Mouse (Mus musculus): Measurements from ENCODE around the gene Afap1l2. TPM values are rescaled to one million over a fixed set of nuclear protein-coding genes. Genes with fewer than 3 reads are reported as not detected.

Afap1l2 gene
- total and polyA plus RNA-seq, 2 experiments from 2014 or later, result 2.3 to 2.7 TPM

GRCm38 (mm10) chr19:56975502-56975901 is 32.5 kb downstream of the Afap1l2 start:
- H3K27ac ChIP-seq (ENCODE audit: low read depth), result no peak overlapping the region
- no peak overlapping the region for H3K4me3 ChIP-seq (ENCODE audit: low read depth, low read length)
- DNase-seq (ENCODE audit: low spot score) (no peak), ATAC-seq (ENCODE audit: insufficient read depth, low read depth) (no peak)
- H3K36me3 ChIP-seq (replicated peaks; ENCODE audit: control insufficient read depth, insufficient read depth, low read length), result no peaks in the 10 kb centered on the region
- no peaks in the 10 kb centered on the region for H3K27me3 ChIP-seq (ENCODE audit: control insufficient read depth, insufficient read depth, low read length)
- no peak overlapping the region for H3K9ac ChIP-seq (replicated peaks; ENCODE audit: low read depth, low read length)
- no peaks in the 10 kb centered on the region for H3K9me3 ChIP-seq (replicated peaks; ENCODE audit: control insufficient read depth, low read length)
- 90% methylated on average over 3 of the region's 3 CpGs for WGBS
- H3K4me2 ChIP-seq (ENCODE audit: low read depth, low read length), result no peak overlapping the region
- no peak for TF ChIP-seq CTCF (IDR thresholded peaks at IDR 0.05; ENCODE audit: low read depth)
- TF ChIP-seq EP300 (IDR thresholded peaks at IDR 0.05; ENCODE audit: low read depth), result no peak
- H3K4me1 ChIP-seq (ENCODE audit: control insufficient read depth, insufficient read depth), result peaks cover 14% of the 10 kb centered on the region

GRCm38 (mm10) chr19:56974159-56974558 is 33.9 kb downstream of the Afap1l2 start:
- Histone ChIP-seq H3K9me3 (replicated peaks; ENCODE audit: control insufficient read depth, low read length) (no peaks in the 10 kb centered on the region), H3K9ac (replicated peaks; ENCODE audit: low read depth, low read length) (no peak overlapping the region), H3K4me3 (ENCODE audit: low read depth, low read length) (no peak overlapping the region), H3K27me3 (ENCODE audit: control insufficient read depth, insufficient read depth, low read length) (no peaks in the 10 kb centered on the region), H3K27ac (ENCODE audit: low read depth) (peak overlapping the region; percentile 43), H3K36me3 (replicated peaks; ENCODE audit: control insufficient read depth, insufficient read depth, low read length) (no peaks in the 10 kb centered on the region), H3K4me2 (ENCODE audit: low read depth, low read length) (no peak overlapping the region), H3K4me1 (ENCODE audit: control insufficient read depth, insufficient read depth) (peaks cover 14% of the 10 kb centered on the region)
- no peak for TF ChIP-seq EP300 (IDR thresholded peaks at IDR 0.05; ENCODE audit: low read depth)
- no peak for TF ChIP-seq CTCF (IDR thresholded peaks at IDR 0.05; ENCODE audit: low read depth)
- ATAC-seq (ENCODE audit: insufficient read depth, low read depth), result peak; percentile 78
- whole genome bisulfite sequencing, result 34% methylated on average over 4 of the region's 4 CpGs
- DNase-seq (ENCODE audit: low spot score), result peak; percentile 67

- H3K4me2 ChIP-seq (ENCODE audit: low read depth, low read length), result no peak overlapping the region
- H3K9ac ChIP-seq (replicated peaks; ENCODE audit: low read depth, low read length), result no peak overlapping the region
- no peaks in the 10 kb centered on the region for H3K36me3 ChIP-seq (replicated peaks; ENCODE audit: control insufficient read depth, insufficient read depth, low read length)
- no peak for ATAC-seq (ENCODE audit: insufficient read depth, low read depth)
- H3K27me3 ChIP-seq (ENCODE audit: control insufficient read depth, insufficient read depth, low read length), result no peaks in the 10 kb centered on the region
- peaks cover 14% of the 10 kb centered on the region for H3K4me1 ChIP-seq (ENCODE audit: control insufficient read depth, insufficient read depth)
- no peak overlapping the region for H3K4me3 ChIP-seq (ENCODE audit: low read depth, low read length)
- H3K9me3 ChIP-seq (replicated peaks; ENCODE audit: control insufficient read depth, low read length), result no peaks in the 10 kb centered on the region
- TF ChIP-seq EP300 (IDR thresholded peaks at IDR 0.05; ENCODE audit: low read depth) (no peak), CTCF (IDR thresholded peaks at IDR 0.05; ENCODE audit: low read depth) (no peak)
- no peak for DNase-seq (ENCODE audit: low spot score)
- 43% methylated on average over 2 of the region's 2 CpGs for WGBS
- 0 out of 2 replicates have a peak overlapping the region, but pooled peaks have one; percentile 3 for H3K27ac ChIP-seq (ENCODE audit: low read depth)
Measured at GRCm38 (mm10) chr19:56972768-56973167, 35.3 kb downstream of the Afap1l2 start.

- no peak for ATAC-seq (ENCODE audit: insufficient read depth, low read depth)
Measured at GRCm38 (mm10) chr19:56971347-56971746, 36.7 kb downstream of the Afap1l2 start.

GRCm38 (mm10) chr19:56963876-56964275 is 44.2 kb downstream of the Afap1l2 start:
- H3K27ac ChIP-seq (ENCODE audit: low read depth), result no peak overlapping the region
- H3K9me3 ChIP-seq (replicated peaks; ENCODE audit: control insufficient read depth, low read length), result no peaks in the 10 kb centered on the region
- no peak overlapping the region for H3K4me2 ChIP-seq (ENCODE audit: low read depth, low read length)
- no peak for TF ChIP-seq EP300 (IDR thresholded peaks at IDR 0.05; ENCODE audit: low read depth)
- TF ChIP-seq CTCF (IDR thresholded peaks at IDR 0.05; ENCODE audit: low read depth), result no peak
- no peak overlapping the region for H3K4me3 ChIP-seq (ENCODE audit: low read depth, low read length)
- H3K27me3 ChIP-seq (ENCODE audit: control insufficient read depth, insufficient read depth, low read length), result no peaks in the 10 kb centered on the region
- DNase-seq (ENCODE audit: low spot score) (no peak), ATAC-seq (ENCODE audit: insufficient read depth, low read depth) (no peak)
- H3K4me1 ChIP-seq (ENCODE audit: control insufficient read depth, insufficient read depth), result peaks cover 16% of the 10 kb centered on the region
- WGBS, result 61% methylated on average over 5 of the region's 5 CpGs
- H3K9ac ChIP-seq (replicated peaks; ENCODE audit: low read depth, low read length), result no peak overlapping the region
- H3K36me3 ChIP-seq (replicated peaks; ENCODE audit: control insufficient read depth, insufficient read depth, low read length), result no peaks in the 10 kb centered on the region

More at GRCm38 (mm10) chr19:56971347-56971746, 36.7 kb downstream of the Afap1l2 start:
- Histone ChIP-seq H3K4me2 (ENCODE audit: low read depth, low read length) (no peak overlapping the region), H3K9me3 (replicated peaks; ENCODE audit: control insufficient read depth, low read length) (no peaks in the 10 kb centered on the region), H3K9ac (replicated peaks; ENCODE audit: low read depth, low read length) (no peak overlapping the region), H3K4me3 (ENCODE audit: low read depth, low read length) (no peak overlapping the region), H3K27me3 (ENCODE audit: control insufficient read depth, insufficient read depth, low read length) (no peaks in the 10 kb centered on the region), H3K36me3 (replicated peaks; ENCODE audit: control insufficient read depth, insufficient read depth, low read length) (no peaks in the 10 kb centered on the region), H3K4me1 (ENCODE audit: control insufficient read depth, insufficient read depth) (peaks cover 16% of the 10 kb centered on the region), H3K27ac (ENCODE audit: low read depth) (no peak overlapping the region)
- TF ChIP-seq EP300 (IDR thresholded peaks at IDR 0.05; ENCODE audit: low read depth) (no peak), CTCF (IDR thresholded peaks at IDR 0.05; ENCODE audit: low read depth) (no peak)
- no peak for DNase-seq (ENCODE audit: low spot score)
- WGBS, result 75% methylated on average over 7 of the region's 7 CpGs

- Histone ChIP-seq H3K9me3 (replicated peaks; ENCODE audit: control insufficient read depth, low read length) (no peaks in the 10 kb centered on the region), H3K4me3 (ENCODE audit: low read depth, low read length) (no peak overlapping the region), H3K36me3 (replicated peaks; ENCODE audit: control insufficient read depth, insufficient read depth, low read length) (no peaks in the 10 kb centered on the region), H3K4me2 (ENCODE audit: low read depth, low read length) (no peak overlapping the region), H3K27me3 (ENCODE audit: control insufficient read depth, insufficient read depth, low read length) (no peaks in the 10 kb centered on the region), H3K27ac (ENCODE audit: low read depth) (no peak overlapping the region), H3K9ac (replicated peaks; ENCODE audit: low read depth, low read length) (no peak overlapping the region), H3K4me1 (ENCODE audit: control insufficient read depth, insufficient read depth) (peaks cover 11% of the 10 kb centered on the region)
- DNase-seq (ENCODE audit: low spot score) (no peak), ATAC-seq (ENCODE audit: insufficient read depth, low read depth) (no peak)
- TF ChIP-seq CTCF (IDR thresholded peaks at IDR 0.05; ENCODE audit: low read depth) (no peak), EP300 (IDR thresholded peaks at IDR 0.05; ENCODE audit: low read depth) (no peak)
- WGBS, result 59% methylated on average over 3 of the region's 3 CpGs
Measured at GRCm38 (mm10) chr19:56959601-56960000, 48.4 kb downstream of the Afap1l2 start.

All from heart, postnatal 0 days (tissue).